In genomic region chr8:128362940-128363595, GRCm38 (mm10) we compare ENCODE assay signal across 8 mouse cellular contexts. TPM values are rescaled to one million over a fixed set of nuclear protein-coding genes. Genes with fewer than 3 reads are reported as not detected.
A peak's percentile ranks its signal among the peaks of the same experiment; 100 is the strongest.
DNase-seq lines count a peak whose midpoint lies in the region; ATAC-seq and TF ChIP-seq lines count a peak whose summit lies in the region.

No protein-coding gene starts in this region.

- TF ChIP-seq EP300 in liver, embryonic 14.5 days (IDR thresholded peaks at IDR 0.05; ENCODE audit: low read depth), result no peak

- peaks cover 2% of the 10 kb centered on the region; the same call in 1 of the 2 replicates for H3K27me3 ChIP-seq in forebrain, embryonic 11.5 days (ENCODE audit: control insufficient read depth, insufficient read depth, low read length)
- H3K27me3 ChIP-seq in heart, embryonic 16.5 days (ENCODE audit: control insufficient read depth, insufficient read depth, low read length), result no peaks in the 10 kb centered on the region
- H3K27me3 ChIP-seq in liver, embryonic 14.5 days (ENCODE audit: control insufficient read depth, insufficient read depth, low read length), result peaks cover 22% of the 10 kb centered on the region
- H3K27me3 ChIP-seq in neural tube, embryonic 12.5 days (replicated peaks), result no peaks in the 10 kb centered on the region

- DNase-seq in c-Kit-negative CD71-positive TER-119-positive erythroid progenitor cells, embryonic 14.5 days (ENCODE audit: low read depth, low spot score), result peak; percentile 15
- peak; percentile 83 for DNase-seq in forebrain, embryonic 11.5 days (ENCODE audit: low spot score)
- peak; percentile 79 to 91 for DNase-seq in kidney, postnatal 25 days
- DNase-seq in liver, embryonic 14.5 days (ENCODE audit: low read depth in 3 of 3, low spot score in 3 of 3), result peak; percentile 26 to 29 (median 28)
- peak; percentile 67 for DNase-seq in telencephalon, adult 2 months (ENCODE audit: low read depth, low spot score)

- 11% methylated on average over 11 of the region's 11 CpGs for WGBS in forebrain, embryonic 11.5 days
- 5% methylated on average over 11 of the region's 11 CpGs for WGBS in heart, embryonic 16.5 days
- 7% methylated on average over 11 of the region's 11 CpGs for WGBS in liver, embryonic 14.5 days (ENCODE audit: insufficient replicate concordance)
- WGBS in neural tube, embryonic 12.5 days, result 12% methylated on average over 11 of the region's 11 CpGs

- peak; percentile 85 for TF ChIP-seq CTCF in liver, embryonic 14.5 days (IDR thresholded peaks at IDR 0.05; ENCODE audit: low read depth)

- H3K9ac ChIP-seq in forebrain, embryonic 11.5 days (ENCODE audit: low read length), result no peak overlapping the region
- H3K9ac ChIP-seq in heart, embryonic 16.5 days (ENCODE audit: low read length), result peak overlapping the region; percentile 63
- no peak overlapping the region for H3K9ac ChIP-seq in liver, embryonic 14.5 days (replicated peaks)
- H3K9ac ChIP-seq in neural tube, embryonic 12.5 days, result no peak overlapping the region

- peaks cover 9% of the 10 kb centered on the region for H3K4me1 ChIP-seq in forebrain, embryonic 11.5 days (replicated peaks; ENCODE audit: control insufficient read depth, insufficient read depth, low read length)
- peaks cover 39% of the 10 kb centered on the region for H3K4me1 ChIP-seq in heart, embryonic 16.5 days (ENCODE audit: control insufficient read depth, insufficient read depth, low read length)
- H3K4me1 ChIP-seq in liver, embryonic 14.5 days (replicated peaks; ENCODE audit: control insufficient read depth in 2 of 2, insufficient read depth in 2 of 2, low read length in 1 of 2), result no peaks in the 10 kb centered on the region
- H3K4me1 ChIP-seq in neural tube, embryonic 12.5 days, result peaks cover 19% of the 10 kb centered on the region; the same call in 1 of the 2 replicates

- no peak overlapping the region for H3K4me3 ChIP-seq in forebrain, embryonic 11.5 days (ENCODE audit: low read depth, low read length)
- H3K4me3 ChIP-seq in heart, embryonic 16.5 days (ENCODE audit: low read length), result peak overlapping the region; percentile 51
- H3K4me3 ChIP-seq in liver, embryonic 14.5 days (ENCODE audit: insufficient read depth in 1 of 2, low read depth in 2 of 2, low read length in 2 of 2), result no peak overlapping the region
- H3K4me3 ChIP-seq in neural tube, embryonic 12.5 days, result peak overlapping the region; percentile 12

- no peaks in the 10 kb centered on the region for H3K36me3 ChIP-seq in forebrain, embryonic 11.5 days (ENCODE audit: control insufficient read depth, insufficient read depth, low read length)
- peaks cover 4% of the 10 kb centered on the region; the same call in 1 of the 2 replicates for H3K36me3 ChIP-seq in heart, embryonic 16.5 days (ENCODE audit: control insufficient read depth, insufficient read depth)
- no peaks in the 10 kb centered on the region for H3K36me3 ChIP-seq in liver, embryonic 14.5 days (replicated peaks; ENCODE audit: control insufficient read depth, insufficient read depth, low read depth)
- H3K36me3 ChIP-seq in neural tube, embryonic 12.5 days, result no peaks in the 10 kb centered on the region

- peak overlapping the region; percentile 24; the same call in 1 of the 2 replicates for H3K4me2 ChIP-seq in forebrain, embryonic 11.5 days (ENCODE audit: low read depth, low read length, severe bottlenecking)
- peak overlapping the region; percentile 75 for H3K4me2 ChIP-seq in heart, embryonic 16.5 days (ENCODE audit: low read depth, low read length)
- no peak overlapping the region; the same call in 1 of the 2 replicates for H3K4me2 ChIP-seq in liver, embryonic 14.5 days (ENCODE audit: low read depth)
- H3K4me2 ChIP-seq in neural tube, embryonic 12.5 days (replicated peaks), result peak overlapping the region; percentile 82

- peak; percentile 70 for ATAC-seq in CD4-positive, CD25-positive, alpha-beta regulatory T cell, adult 4 months
- ATAC-seq in forebrain, embryonic 11.5 days (replicated peaks; ENCODE audit: low FRiP score), result no peak; the same call in 1 of the 2 replicates
- ATAC-seq in heart, embryonic 16.5 days (replicated peaks; ENCODE audit: extremely low read depth, insufficient read depth, low FRiP score), result no peak
- 0 out of 2 replicates have a peak, but pooled peaks have one; percentile 29 for ATAC-seq in liver, embryonic 14.5 days (ENCODE audit: insufficient read depth)
- ATAC-seq in neural tube, embryonic 12.5 days (ENCODE audit: low FRiP score, low read depth), result no peak

- no peaks in the 10 kb centered on the region for H3K9me3 ChIP-seq in forebrain, embryonic 11.5 days (ENCODE audit: control insufficient read depth, low read length)
- no peaks in the 10 kb centered on the region for H3K9me3 ChIP-seq in heart, embryonic 16.5 days (replicated peaks; ENCODE audit: control insufficient read depth, low read length)
- no peaks in the 10 kb centered on the region for H3K9me3 ChIP-seq in liver, embryonic 14.5 days (ENCODE audit: control insufficient read depth, low read length)
- H3K9me3 ChIP-seq in neural tube, embryonic 12.5 days, result no peaks in the 10 kb centered on the region

- no peak overlapping the region for H3K27ac ChIP-seq in forebrain, embryonic 11.5 days (ENCODE audit: low read depth, low read length)
- peak overlapping the region; percentile 69 for H3K27ac ChIP-seq in heart, embryonic 16.5 days (ENCODE audit: low read length)
- H3K27ac ChIP-seq in liver, embryonic 14.5 days, result no peak overlapping the region
- H3K27ac ChIP-seq in neural tube, embryonic 12.5 days, result no peak overlapping the region

RNA-seq across cellular contexts. Expression of gene Nrp1, which starts 4.7 kb away (rescaled TPM):
- 100 to 1,000 TPM; 219 to 377 TPM for polyA plus RNA-seq in CD4-positive, CD25-positive, alpha-beta regulatory T cell, adult 4 months (2017; shearing (Covaris generic))
- polyA plus RNA-seq in forebrain, embryonic 11.5 days (2014; fragmentation: Nextera tagmentation; extraction: Ambion mirVana), result 28.0 and 28.3 TPM in 2 replicates
- 159 and 160 TPM in 2 replicates for polyA plus RNA-seq in heart, embryonic 16.5 days (2015; fragmentation: Nextera tagmentation; extraction: Ambion mirVana)
- polyA plus RNA-seq in liver, embryonic 14.5 days (2012; rRNA removed), result 2.9 and 3.7 TPM in 2 replicates
- 7.7 and 8.3 TPM in 2 replicates for polyA plus RNA-seq in liver, embryonic 14.5 days (2014; fragmentation: Nextera tagmentation; extraction: Ambion mirVana)
- 105 and 117 TPM in 2 replicates for polyA plus RNA-seq in neural tube, embryonic 12.5 days (2016; fragmentation: Nextera tagmentation; extraction: Ambion mirVana)

Comparison
In these comparisons a context has a peak if more than half of its experiments do, and no peak if none do; other contexts are left out.
1. ATAC-seq: peak in CD4-positive, CD25-positive, alpha-beta regulatory T cell, adult 4 months (single experiment) and liver, embryonic 14.5 days (single experiment); none in forebrain, embryonic 11.5 days (single experiment), heart, embryonic 16.5 days (single experiment) and neural tube, embryonic 12.5 days (single experiment).
2. DNase-seq: peak in every context shown above with its lines; median percentile 85 in kidney, postnatal 25 days; 83 in forebrain, embryonic 11.5 days; 67 in telencephalon, adult 2 months; 28 in liver, embryonic 14.5 days; 15 in c-Kit-negative CD71-positive TER-119-positive erythroid progenitor cells, embryonic 14.5 days.
3. H3K4me3 ChIP-seq: peak in heart, embryonic 16.5 days (single experiment) and neural tube, embryonic 12.5 days (single experiment); none in forebrain, embryonic 11.5 days (single experiment) and liver, embryonic 14.5 days (0 of 2).